In the genomic region with DNA sequence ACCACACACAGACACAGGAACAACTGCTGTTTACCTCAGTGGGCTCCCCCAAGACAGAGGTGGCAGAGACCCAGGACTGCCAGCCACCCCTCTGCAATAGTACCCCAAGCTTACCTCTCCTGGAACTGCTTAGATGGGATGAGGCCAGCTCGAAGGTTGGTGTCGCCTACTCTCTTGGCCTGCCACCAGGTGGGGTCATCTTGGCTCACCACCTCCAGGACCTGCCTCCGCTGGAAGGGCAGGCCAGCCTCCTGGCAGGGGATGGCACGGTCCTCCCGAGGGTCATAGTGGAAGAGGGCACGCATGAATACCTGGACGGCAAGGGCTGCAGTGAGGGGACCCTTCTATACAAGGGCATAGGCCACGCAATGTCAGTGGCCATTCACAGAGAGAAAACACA, we compare ENCODE assay signal across 30 mouse cellular contexts. TPM values are rescaled to one million over a fixed set of nuclear protein-coding genes. Genes with fewer than 3 reads are reported as not detected.
"Had no signal": no experiment of that assay in that cellular context is flagged by ENCODE, and none has a peak within 500 bp of the region (broad histone marks: within the 10 kb centered on the region; RNA-seq: fewer than 3 reads in every experiment).

No protein-coding gene starts in this region.

- H3K9me3 ChIP-seq: kidney, embryonic 15.5 days; limb, embryonic 10.5 days; limb, embryonic 13.5 days; liver, embryonic 13.5 days; midbrain, embryonic 10.5 days; midbrain, embryonic 13.5 days; neural tube, embryonic 13.5 days; stomach, embryonic 15.5 days had no signal

- H3K4me3 ChIP-seq: kidney, embryonic 15.5 days; layer of hippocampus, adult 2 months; limb, embryonic 10.5 days; limb, embryonic 13.5 days; liver, embryonic 13.5 days; midbrain, embryonic 10.5 days; midbrain, embryonic 13.5 days; myocyte; neural tube, embryonic 13.5 days; stomach, embryonic 15.5 days had no signal

- H3K4me1 ChIP-seq: liver, embryonic 13.5 days; stomach, embryonic 15.5 days had no signal

- H3K9ac ChIP-seq: kidney, embryonic 15.5 days; limb, embryonic 13.5 days; liver, embryonic 13.5 days; midbrain, embryonic 13.5 days; neural tube, embryonic 13.5 days; stomach, embryonic 15.5 days had no signal

- H3K4me2 ChIP-seq: kidney, embryonic 15.5 days; limb, embryonic 13.5 days; liver, embryonic 13.5 days; midbrain, embryonic 13.5 days; neural tube, embryonic 13.5 days; stomach, embryonic 15.5 days had no signal

- H3K27me3 ChIP-seq: limb, embryonic 13.5 days; midbrain, embryonic 13.5 days; neural tube, embryonic 13.5 days; stomach, embryonic 15.5 days had no signal

- ATAC-seq: midbrain, embryonic 13.5 days; midbrain, embryonic 16.5 days had no signal

- H3K27ac ChIP-seq: kidney, embryonic 15.5 days; layer of hippocampus, adult 2 months; limb, embryonic 10.5 days; limb, embryonic 13.5 days; liver, embryonic 13.5 days; macrophage; midbrain, embryonic 10.5 days; midbrain, embryonic 13.5 days; neural tube, embryonic 13.5 days; stomach, embryonic 15.5 days had no signal

- DNase-seq: kidney, adult 8-10 months; kidney, postnatal 14 days; layer of hippocampus, adult 9-11 months; liver, embryonic 13.5 days; lung, adult 2 months; retina, postnatal 1 day; right cerebral cortex, postnatal 25 days; spleen, adult 18-20 months; thymus, postnatal 25 days had no signal

- H3K36me3 ChIP-seq: liver, embryonic 13.5 days had no signal

RNA-seq across cellular contexts. Expression of gene Mpp3, which starts 15.1 kb away (rescaled TPM):
- total RNA-seq: megakaryocyte, adult 5-6 weeks; monocyte, adult 5-6 weeks; neutrophil, adult 5-6 weeks had no signal
- polyA plus RNA-seq: macrophage had no signal

RNA-seq across cellular contexts. Expression of gene Cd300lg, which starts 28.1 kb away (rescaled TPM):
- total RNA-seq: layer of hippocampus, adult 2 months; layer of hippocampus, postnatal 25 days; left cerebral cortex, postnatal 25 days had no signal
- polyA plus RNA-seq: myocyte had no signal

RNA-seq across cellular contexts. Expression of gene Cfap97d1, which starts 29.1 kb away (rescaled TPM):
- total RNA-seq: layer of hippocampus, adult 2 months; layer of hippocampus, postnatal 25 days; left cerebral cortex, adult 18-20 months; left cerebral cortex, postnatal 25 days; megakaryocyte, adult 5-6 weeks; neutrophil, adult 5-6 weeks had no signal
- polyA plus RNA-seq: intestine, embryonic 14.5 days; kidney, embryonic 15.5 days; large intestine, adult 2 months; limb, embryonic 10.5 days; limb, embryonic 13.5 days; liver, embryonic 13.5 days; lung, adult 2 months; lung, embryonic 16.5 days; macrophage; midbrain, embryonic 10.5 days; midbrain, embryonic 13.5 days; midbrain, embryonic 16.5 days; myocyte; neural tube, embryonic 13.5 days; stomach, embryonic 15.5 days; thymus, postnatal 0 days had no signal

RNA-seq across cellular contexts. Expression of gene Sost, which starts 46.4 kb away (rescaled TPM):
- total RNA-seq: layer of hippocampus, adult 2 months; layer of hippocampus, postnatal 25 days; left cerebral cortex, adult 18-20 months; left cerebral cortex, postnatal 25 days; megakaryocyte, adult 5-6 weeks; monocyte, adult 5-6 weeks; neutrophil, adult 5-6 weeks had no signal
- polyA plus RNA-seq: intestine, embryonic 14.5 days; large intestine, adult 2 months; macrophage; midbrain, embryonic 16.5 days had no signal
